Mouse (Mus musculus) myocyte (in vitro differentiated cells): ENCODE measurements around the gene Ncoa3. TPM values are rescaled to one million over a fixed set of nuclear protein-coding genes. Genes with fewer than 3 reads are reported as not detected.

Experiments
- H3K27me3 ChIP-seq: one replicate; pipeline ENCODE4 v1.6.1; 2011; ENCODE audit not compliant: control insufficient read depth, insufficient read depth, insufficient read length
- H3K36me3 ChIP-seq: one replicate; pipeline ENCODE4 v1.6.1; 2011; ENCODE audit not compliant: control insufficient read depth, insufficient read depth
- H3K4me2 ChIP-seq: one replicate; pipeline ENCODE4 v1.6.1; 2011; ENCODE audit warnings: low read depth, control low read depth
- H3K4me3 ChIP-seq: one replicate; pipeline ENCODE4 v1.5.1; 2011; ENCODE audit warnings: mild to moderate bottlenecking, control low read depth, moderate library complexity
- H3K79me2 ChIP-seq: one replicate; pipeline ENCODE4 v1.6.1; 2011; ENCODE audit not compliant: control insufficient read depth, insufficient read depth
- H3ac ChIP-seq: one replicate; pipeline ENCODE4 v1.6.1; 2011; ENCODE audit not compliant: control insufficient read depth, insufficient read length
- CEBPB ChIP-seq: IDR thresholded peaks from 2 replicates; pipeline ENCODE4 v1.6.1; 2011; ENCODE audit warnings: mild to moderate bottlenecking, moderate library complexity; ENCODE audit not compliant: poor library complexity, insufficient read depth, severe bottlenecking
- E2F4 ChIP-seq: IDR thresholded peaks from one replicate; pipeline ENCODE4 v1.6.1; 2011; ENCODE audit warnings: mild to moderate bottlenecking, control low read depth, moderate library complexity; ENCODE audit not compliant: insufficient read depth
- MAX ChIP-seq: IDR thresholded peaks from one replicate; pipeline ENCODE4 v1.6.1; 2011; ENCODE audit warnings: low read depth, mild to moderate bottlenecking, control low read depth
- MYOD1 ChIP-seq, 3 experiments: IDR thresholded peaks; one replicate each; pipeline ENCODE4 v1.6.1; 2011; ENCODE audit warnings: control low read depth in 2 of 3, low read depth in 2 of 3, mild to moderate bottlenecking in 2 of 3, moderate library complexity in 1 of 3; ENCODE audit not compliant: insufficient read length in 2 of 3, control insufficient read depth in 1 of 3
- MYOG ChIP-seq, 3 experiments: IDR thresholded peaks; one replicate each; pipeline ENCODE4 v1.6.1; 2011; ENCODE audit warnings: control low read depth in 2 of 3, low read depth in 2 of 3, mild to moderate bottlenecking in 2 of 3; ENCODE audit not compliant: insufficient read length in 2 of 3, control insufficient read depth in 1 of 3, insufficient read depth in 1 of 3
- POLR2A ChIP-seq: IDR thresholded peaks from one replicate; pipeline ENCODE4 v1.6.1; 2011; ENCODE audit warnings: low read depth, mild to moderate bottlenecking, control low read depth, moderate library complexity; ENCODE audit not compliant: insufficient read length
- POLR2AphosphoS2 ChIP-seq: IDR thresholded peaks from one replicate; pipeline ENCODE4 v1.6.1; 2011; ENCODE audit warnings: low read depth, control low read depth; ENCODE audit not compliant: insufficient read length
- REST ChIP-seq: IDR thresholded peaks from one replicate; pipeline ENCODE4 v1.6.1; 2011; ENCODE audit warnings: mild to moderate bottlenecking, control low read depth, moderate library complexity; ENCODE audit not compliant: insufficient read depth, insufficient read length
- SRF ChIP-seq: IDR thresholded peaks from one replicate; pipeline ENCODE4 v1.6.1; 2011; ENCODE audit warnings: low read depth; ENCODE audit not compliant: control insufficient read depth, insufficient read length
- TCF12 ChIP-seq: IDR thresholded peaks from one replicate; pipeline ENCODE4 v1.6.1; 2011; ENCODE audit warnings: mild to moderate bottlenecking, control low read depth; ENCODE audit not compliant: poor library complexity, insufficient read depth, severe bottlenecking
- TCF3 ChIP-seq: IDR thresholded peaks from one replicate; pipeline ENCODE4 v1.6.1; 2011; ENCODE audit warnings: low read depth, control low read depth; ENCODE audit not compliant: insufficient read length
- USF1 ChIP-seq: IDR thresholded peaks from one replicate; pipeline ENCODE4 v1.6.1; 2011; ENCODE audit warnings: low read depth, mild to moderate bottlenecking, control low read depth, moderate library complexity
- polyA plus RNA-seq: library from polyadenylated mRNA; unstranded; fragments of >200 nt; fragmentation: generic; extraction: Trizol; gene quantifications from one replicate; pipeline ENCODE4 v1.2.1, GENCODE M21; 2012; ENCODE audit warnings: missing spikeins

Ncoa3 gene
- polyA plus RNA-seq, 1 experiment = 5.8 TPM

GRCm38 (mm10) chr2:166029232-166029631, 36.8 kb downstream of the Ncoa3 start:
- H3K27me3 ChIP-seq = no peaks in the 10 kb centered on the region
- TF ChIP-seq POLR2A = no peak
- no peak for TF ChIP-seq TCF3
- no peak for TF ChIP-seq E2F4
- no peak for TF ChIP-seq SRF
- no peak for TF ChIP-seq MAX
- no peak for TF ChIP-seq MYOG (IDR thresholded peaks at IDR 0.05; ENCODE audit: control insufficient read depth in 1 of 3, insufficient read depth in 1 of 3, insufficient read length in 2 of 3, low read depth in 2 of 3)
- TF ChIP-seq REST = no peak
- no peak for TF ChIP-seq USF1
- no peak for TF ChIP-seq TCF12
- TF ChIP-seq MYOD1 (IDR thresholded peaks at IDR 0.05; ENCODE audit: control insufficient read depth in 1 of 3, insufficient read length in 2 of 3, low read depth in 2 of 3) = no peak
- TF ChIP-seq CEBPB = no peak
- TF ChIP-seq POLR2AphosphoS2 = no peak
- H3K79me2 ChIP-seq = peaks cover 28% of the 10 kb centered on the region

GRCm38 (mm10) chr2:166030256-166030995, 38.0 kb downstream of the Ncoa3 start:
- peak overlapping the region; percentile 4 for H3K4me3 ChIP-seq

More at GRCm38 (mm10) chr2:166029232-166029631, 36.8 kb downstream of the Ncoa3 start:
- no peak overlapping the region for H3K4me3 ChIP-seq
- H3K36me3 ChIP-seq = no peaks in the 10 kb centered on the region
- peak overlapping the region; percentile 5 for H3K4me2 ChIP-seq
- no peak overlapping the region for H3ac ChIP-seq

GRCm38 (mm10) chr2:166031120-166031929, 38.9 kb downstream of the Ncoa3 start:
- H3K36me3 ChIP-seq = no peaks in the 10 kb centered on the region
- TF ChIP-seq MYOG (IDR thresholded peaks at IDR 0.05; ENCODE audit: control insufficient read depth in 1 of 3, insufficient read depth in 1 of 3, insufficient read length in 2 of 3, low read depth in 2 of 3) (peak in 2 of 3 experiments; percentile 46 to 56), MYOD1 (IDR thresholded peaks at IDR 0.05; ENCODE audit: control insufficient read depth in 1 of 3, insufficient read length in 2 of 3, low read depth in 2 of 3) (peak in 2 of 3 experiments; percentile 40 to 79), CEBPB (no peak), TCF12 (no peak), TCF3 (no peak), POLR2AphosphoS2 (no peak)
- H3K79me2 ChIP-seq = peaks cover 23% of the 10 kb centered on the region
- H3K4me2 ChIP-seq = peak overlapping the region; percentile 97
- H3K4me3 ChIP-seq = peak overlapping the region; percentile 4
- H3ac ChIP-seq = no peak overlapping the region
- no peaks in the 10 kb centered on the region for H3K27me3 ChIP-seq

More at GRCm38 (mm10) chr2:166030256-166030995, 38.0 kb downstream of the Ncoa3 start:
- H3K27me3 ChIP-seq = no peaks in the 10 kb centered on the region
- H3K36me3 ChIP-seq = no peaks in the 10 kb centered on the region
- peak overlapping the region; percentile 97 for H3K4me2 ChIP-seq
- H3K79me2 ChIP-seq = peaks cover 23% of the 10 kb centered on the region
- no peak overlapping the region for H3ac ChIP-seq
- TF ChIP-seq USF1 (no peak), TCF12 (no peak), E2F4 (no peak), MAX (no peak), TCF3 (no peak), MYOD1 (IDR thresholded peaks at IDR 0.05; ENCODE audit: control insufficient read depth in 1 of 3, insufficient read length in 2 of 3, low read depth in 2 of 3) (no peak), MYOG (IDR thresholded peaks at IDR 0.05; ENCODE audit: control insufficient read depth in 1 of 3, insufficient read depth in 1 of 3, insufficient read length in 2 of 3, low read depth in 2 of 3) (no peak), REST (no peak), POLR2A (no peak), SRF (no peak), CEBPB (no peak)

- Histone ChIP-seq H3ac (no peak overlapping the region), H3K4me3 (no peak overlapping the region), H3K79me2 (peaks cover 17% of the 10 kb centered on the region), H3K36me3 (peaks cover 4% of the 10 kb centered on the region), H3K27me3 (no peaks in the 10 kb centered on the region), H3K4me2 (no peak overlapping the region)
- TF ChIP-seq USF1 (no peak), POLR2A (no peak)
Measured at GRCm38 (mm10) chr2:166032628-166033027, 40.2 kb downstream of the Ncoa3 start.
